Mouse (Mus musculus) limb, embryonic 11.5 days (tissue): ENCODE measurements around the gene Gfod1. TPM values are rescaled to one million over a fixed set of nuclear protein-coding genes. Genes with fewer than 3 reads are reported as not detected.
A peak's percentile ranks its signal among the peaks of the same experiment; 100 is the strongest.

Experiments
- ATAC-seq: fragments of 200-750 bp; cut with Nextera tagmentation; 2 replicates; pipeline ENCODE4 v1.8.0; 2017; ENCODE audit warnings: low read depth; ENCODE audit not compliant: insufficient number of reproducible peaks, low FRiP score, low TSS enrichment
- DNase-seq: peaks from one replicate; pipeline ENCODE4 v3.0.0-alpha.2; 2015; ENCODE audit warnings: low spot score
- H3K27ac ChIP-seq: fragments of 300-500 bp; sonication (generic); replicated peaks from 2 replicates; pipeline ENCODE4 v1.5.1; 2014; ENCODE audit warnings: low read depth, mild to moderate bottlenecking, low read length
- H3K27me3 ChIP-seq: fragments of 300-500 bp; sonication (generic); 2 replicates; pipeline ENCODE4 v1.6.1; 2014; ENCODE audit warnings: mild to moderate bottlenecking, low read length, mixed read lengths; ENCODE audit not compliant: control insufficient read depth, insufficient read depth
- H3K36me3 ChIP-seq: fragments of 300-500 bp; sonication (generic); 2 replicates; pipeline ENCODE4 v1.6.1; 2014; ENCODE audit warnings: mild to moderate bottlenecking, low read length, moderate library complexity, mixed read lengths; ENCODE audit not compliant: control insufficient read depth, insufficient read depth
- H3K4me1 ChIP-seq: fragments of 300-500 bp; sonication (generic); 2 replicates; pipeline ENCODE4 v1.6.1; 2014; ENCODE audit warnings: low read length, mixed read lengths; ENCODE audit not compliant: control insufficient read depth, insufficient read depth
- H3K4me2 ChIP-seq: fragments of 300-500 bp; sonication (generic); 2 replicates; pipeline ENCODE4 v1.6.1; 2014; ENCODE audit warnings: low read depth, mild to moderate bottlenecking, moderate library complexity; ENCODE audit not compliant: severe bottlenecking
- H3K4me3 ChIP-seq: fragments of 300-500 bp; sonication (generic); 2 replicates; pipeline ENCODE4 v1.5.1; 2014; ENCODE audit warnings: low read depth, low read length
- H3K9ac ChIP-seq: fragments of 300-500 bp; sonication (generic); 2 replicates; pipeline ENCODE4 v1.6.1; 2014; ENCODE audit warnings: mild to moderate bottlenecking, low read length
- H3K9me3 ChIP-seq: fragments of 300-500 bp; sonication (generic); 2 replicates; pipeline ENCODE4 v1.6.1; 2016; ENCODE audit warnings: low read length; ENCODE audit not compliant: control insufficient read depth
- WGBS: fragments of 180-500 bp; shearing (Covaris S2); extraction: QIAGEN DNeasy Blood & Tissue Kit; methylation state at CpG from one replicate; pipeline ENCODE4 v1.1.7; 2014; 5-methylcytosine and 5-hydroxymethylcytosine counted together
- polyA plus RNA-seq: library from polyadenylated mRNA; unstranded; fragments of >200 nt; fragmentation: Nextera tagmentation; extraction: Ambion mirVana; gene quantifications from 2 replicates; pipeline ENCODE4 v1.2.1, GENCODE M21; 2014

The Gfod1 gene
- polyA plus RNA-seq, 1 experiment from 2014 or later, result 0.31 TPM

DNA sequence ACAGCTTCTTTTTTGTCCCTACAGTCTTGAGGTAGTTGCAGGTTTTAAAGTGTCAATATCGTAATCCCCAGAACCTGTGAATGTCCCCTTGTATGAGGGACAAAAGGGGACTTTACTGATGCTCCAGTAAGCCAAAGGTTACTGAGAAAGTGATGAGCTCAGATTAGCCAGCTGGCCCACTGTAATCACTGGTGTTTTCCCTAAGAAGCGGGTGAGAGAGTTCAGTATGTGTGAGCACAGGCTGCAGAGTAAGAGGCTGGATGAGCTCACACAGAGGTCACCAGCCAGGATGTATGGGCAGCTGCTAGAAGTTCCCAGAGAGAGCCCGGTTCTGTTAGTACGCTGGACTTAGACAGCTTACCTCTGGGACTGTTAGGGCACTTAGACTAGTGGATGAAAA is 85.7 kb downstream of the Gfod1 start:
- H3K27me3 ChIP-seq, result no peaks in the 10 kb centered on the region
- DNase-seq, result no peak
- H3K9me3 ChIP-seq, result no peaks in the 10 kb centered on the region
- H3K36me3 ChIP-seq, result no peaks in the 10 kb centered on the region
- WGBS, result 80% methylated on average over 4 of the region's 4 CpGs
- H3K9ac ChIP-seq, result no peak overlapping the region
- no peaks in the 10 kb centered on the region for H3K4me1 ChIP-seq
- H3K4me2 ChIP-seq, result no peak overlapping the region
- no peak overlapping the region for H3K27ac ChIP-seq
- H3K4me3 ChIP-seq, result no peak overlapping the region
- ATAC-seq, result no peak

DNA sequence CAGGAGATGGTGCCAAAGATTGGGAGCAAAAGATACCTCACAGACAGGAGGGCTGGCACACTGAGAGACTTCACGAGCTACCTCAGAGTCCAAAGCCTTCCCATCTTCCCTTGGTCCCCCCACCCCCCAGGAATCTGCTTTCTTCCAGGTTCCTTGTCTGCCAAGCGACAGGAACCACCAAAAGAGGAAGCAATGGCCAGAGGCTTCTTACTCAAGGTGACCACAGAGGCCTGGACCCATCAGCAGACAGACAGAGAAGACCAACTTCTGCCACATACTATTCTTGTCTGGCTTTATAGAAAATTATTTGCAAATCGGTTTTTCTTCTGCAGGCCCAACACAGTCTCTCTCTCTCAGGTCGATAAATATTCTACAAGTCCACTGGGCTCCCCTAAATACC is 86.3 kb downstream of the Gfod1 start:
- H3K27me3 ChIP-seq, result no peaks in the 10 kb centered on the region
- no peaks in the 10 kb centered on the region for H3K9me3 ChIP-seq
- ATAC-seq (no peak), DNase-seq (no peak)
- H3K27ac ChIP-seq, result no peak overlapping the region
- 78% methylated on average over 4 of the region's 4 CpGs for WGBS
- no peaks in the 10 kb centered on the region for H3K36me3 ChIP-seq
- H3K4me1 ChIP-seq, result no peaks in the 10 kb centered on the region
- no peak overlapping the region for H3K4me2 ChIP-seq
- no peak overlapping the region for H3K4me3 ChIP-seq
- no peak overlapping the region for H3K9ac ChIP-seq

DNA sequence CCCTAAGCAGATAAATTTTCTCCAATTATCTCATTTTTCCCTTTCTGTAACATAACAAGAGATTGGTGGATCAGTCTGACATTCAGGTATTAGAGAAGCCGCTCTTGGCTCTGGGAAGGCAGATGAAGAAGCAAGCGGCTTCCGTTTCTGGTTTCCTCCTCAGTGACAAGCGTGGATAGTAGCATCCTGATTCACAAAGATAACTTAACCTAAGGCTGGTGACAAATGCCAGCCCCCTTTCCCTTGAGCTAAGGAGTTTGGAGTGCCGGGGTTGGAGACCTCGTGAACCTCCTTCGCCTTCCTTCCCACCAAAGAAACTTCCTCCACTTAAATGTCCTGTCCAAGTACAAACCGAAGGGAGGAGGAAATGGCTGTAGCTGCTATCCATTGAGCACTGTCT is 86.9 kb downstream of the Gfod1 start:
- H3K27ac ChIP-seq, result no peak overlapping the region
- H3K4me1 ChIP-seq, result no peaks in the 10 kb centered on the region
- H3K9me3 ChIP-seq, result no peaks in the 10 kb centered on the region
- H3K27me3 ChIP-seq, result no peaks in the 10 kb centered on the region
- WGBS, result 82% methylated on average over 8 of the region's 8 CpGs
- no peak for ATAC-seq
- no peak overlapping the region for H3K4me3 ChIP-seq
- no peak overlapping the region for H3K9ac ChIP-seq
- no peak for DNase-seq
- no peaks in the 10 kb centered on the region for H3K36me3 ChIP-seq
- H3K4me2 ChIP-seq, result no peak overlapping the region

DNA sequence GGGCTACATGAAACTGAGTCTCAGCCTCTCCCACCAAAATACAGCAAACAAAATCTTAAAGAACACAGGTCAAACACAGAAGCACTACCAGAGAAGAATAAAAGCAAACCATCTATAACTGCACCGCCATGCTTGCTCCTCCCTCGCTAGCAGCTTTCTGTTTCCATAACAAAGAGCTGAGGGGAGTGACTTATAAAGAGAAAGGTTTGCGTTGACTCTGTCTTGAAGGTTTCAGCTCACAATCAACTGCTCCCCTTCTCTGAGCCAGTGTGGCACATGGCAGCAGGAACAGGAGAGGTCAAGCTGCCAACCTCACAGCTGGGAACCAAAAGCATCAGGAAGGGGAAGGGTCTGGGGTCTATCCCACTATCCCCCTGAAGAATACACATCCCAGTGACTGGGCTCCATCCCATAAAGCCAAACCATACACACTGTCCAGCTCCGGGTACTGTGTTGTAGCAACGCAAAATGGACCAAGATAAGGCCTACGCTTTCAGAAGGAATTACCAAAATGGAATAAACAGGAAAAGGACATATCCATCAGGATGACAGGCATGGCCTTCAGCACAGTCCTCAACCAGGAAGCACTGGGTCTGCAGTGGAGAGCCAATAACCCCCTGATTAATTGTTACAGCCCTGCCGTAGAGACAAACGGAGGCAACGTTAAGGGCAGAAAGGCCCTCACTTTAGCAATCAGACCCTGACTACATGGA is 87.8 kb downstream of the Gfod1 start:
- Histone ChIP-seq H3K9ac (no peak overlapping the region), H3K36me3 (no peaks in the 10 kb centered on the region), H3K4me3 (no peak overlapping the region), H3K9me3 (no peaks in the 10 kb centered on the region), H3K4me1 (no peaks in the 10 kb centered on the region), H3K27ac (no peak overlapping the region), H3K4me2 (no peak overlapping the region), H3K27me3 (no peaks in the 10 kb centered on the region)
- WGBS, result 71% methylated on average over 9 of the region's 9 CpGs
- no peak for ATAC-seq
- DNase-seq, result no peak

DNA sequence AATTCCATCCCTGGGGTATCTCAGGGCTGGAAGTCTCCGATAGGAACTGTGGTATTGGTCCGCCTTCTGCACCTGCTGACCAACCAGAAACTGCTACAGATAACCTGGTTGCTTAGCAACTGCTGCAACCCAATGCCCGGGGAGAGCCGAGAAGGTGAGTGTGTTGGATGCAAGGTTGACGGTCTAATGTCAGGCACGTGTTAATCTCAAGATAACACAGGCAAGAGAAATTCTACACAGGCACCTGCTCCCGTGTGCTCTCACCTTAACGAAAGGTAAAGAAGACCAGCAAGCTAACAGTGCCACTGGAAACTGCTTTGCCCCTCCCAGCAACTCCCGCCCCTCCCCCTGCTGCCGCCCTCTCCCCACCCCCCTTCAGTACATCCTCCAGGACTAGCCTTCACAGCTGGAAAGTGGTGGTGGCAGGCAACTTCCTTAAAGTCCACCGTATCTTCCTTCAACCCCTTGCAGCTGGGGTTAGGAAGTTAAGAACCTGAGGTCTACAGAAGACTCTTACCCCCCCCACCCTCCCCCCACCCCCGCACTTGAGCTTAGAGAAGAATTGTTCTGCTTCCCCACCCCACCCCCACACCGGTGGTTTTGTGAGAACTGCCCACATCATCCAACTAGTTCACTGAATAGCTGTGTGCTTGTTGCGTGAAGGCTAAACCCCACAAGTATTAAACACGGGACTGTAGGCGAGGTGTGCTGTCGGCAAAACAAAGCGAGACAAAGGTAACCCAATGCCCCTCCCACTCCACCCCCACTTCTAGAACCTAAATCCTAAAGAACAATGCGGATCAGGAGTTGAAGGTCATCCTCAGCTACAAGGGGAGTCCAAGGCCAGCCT is 88.6 kb downstream of the Gfod1 start:
- no peaks in the 10 kb centered on the region for H3K36me3 ChIP-seq
- 0 out of 2 replicates have a peak overlapping the region, but pooled peaks have one; percentile 5 for H3K4me3 ChIP-seq
- 0 out of 2 replicates have a peak, but pooled peaks cover 2% of the 10 kb centered on the region for H3K4me1 ChIP-seq
- H3K9ac ChIP-seq, result no peak overlapping the region
- 22% methylated on average over 19 of the region's 19 CpGs for WGBS
- no peaks in the 10 kb centered on the region for H3K27me3 ChIP-seq
- no peak overlapping the region for H3K27ac ChIP-seq
- no peaks in the 10 kb centered on the region for H3K9me3 ChIP-seq
- DNase-seq, result no peak
- H3K4me2 ChIP-seq, result peak overlapping the region; percentile 27; the same call in 1 of the 2 replicates
- ATAC-seq, result peak; percentile 54; the same call in 1 of the 2 replicates

DNA sequence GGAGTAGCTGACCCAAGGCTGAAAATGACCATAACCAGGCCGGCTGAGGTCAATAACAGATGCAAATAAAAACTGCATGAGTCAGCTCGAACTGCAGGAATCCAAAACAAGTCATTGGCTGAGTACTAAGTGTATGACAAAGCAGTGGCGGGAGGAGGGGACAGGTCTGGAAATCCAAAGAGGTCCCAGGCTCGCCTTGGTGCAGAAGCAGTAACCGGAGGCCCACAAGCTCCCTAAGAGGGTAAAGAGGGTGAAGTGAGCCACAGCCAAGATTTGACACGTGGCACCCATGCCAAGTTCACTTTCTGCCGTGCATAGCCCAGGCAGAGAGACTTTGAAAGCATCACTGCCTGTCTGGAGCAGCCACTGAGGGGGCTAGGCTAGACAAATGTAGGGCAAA is 91.6 kb downstream of the Gfod1 start:
- H3K4me2 ChIP-seq, result no peak overlapping the region
- no peak overlapping the region for H3K9ac ChIP-seq
- no peaks in the 10 kb centered on the region for H3K9me3 ChIP-seq
- H3K27me3 ChIP-seq, result no peaks in the 10 kb centered on the region
- ATAC-seq (no peak), DNase-seq (no peak)
- H3K27ac ChIP-seq, result no peak overlapping the region
- no peaks in the 10 kb centered on the region for H3K36me3 ChIP-seq
- WGBS, result 54% methylated on average over 7 of the region's 7 CpGs
- peaks cover 6% of the 10 kb centered on the region; the same call in 1 of the 2 replicates for H3K4me1 ChIP-seq
- H3K4me3 ChIP-seq, result no peak overlapping the region

DNA sequence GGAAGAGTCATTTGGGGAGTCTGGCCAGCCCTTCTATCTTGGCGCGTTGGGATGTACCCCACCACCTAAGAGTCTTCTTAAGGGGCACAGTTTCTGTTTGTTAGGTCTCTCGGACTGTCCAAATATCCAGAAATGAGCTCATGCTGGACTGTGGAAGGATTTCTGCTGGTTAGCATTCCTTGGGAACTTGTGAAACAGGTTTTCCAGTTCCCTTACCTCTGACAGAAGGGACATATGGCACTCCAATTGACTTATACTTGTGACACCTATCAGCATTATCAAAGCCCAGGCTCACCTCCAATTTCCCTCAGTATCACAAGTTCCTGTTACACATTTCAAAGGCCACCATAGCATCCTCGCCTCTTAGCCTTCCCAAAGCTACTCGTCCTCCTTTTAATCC is 93.0 kb downstream of the Gfod1 start:
- no peaks in the 10 kb centered on the region for H3K9me3 ChIP-seq
- no peak overlapping the region for H3K4me2 ChIP-seq
- peaks cover 6% of the 10 kb centered on the region; the same call in 1 of the 2 replicates for H3K4me1 ChIP-seq
- no peaks in the 10 kb centered on the region for H3K36me3 ChIP-seq
- H3K27ac ChIP-seq, result no peak overlapping the region
- DNase-seq (no peak), ATAC-seq (no peak)
- H3K4me3 ChIP-seq, result no peak overlapping the region
- no peak overlapping the region for H3K9ac ChIP-seq
- 73% methylated on average over 5 of the region's 5 CpGs for WGBS
- no peaks in the 10 kb centered on the region for H3K27me3 ChIP-seq

DNA sequence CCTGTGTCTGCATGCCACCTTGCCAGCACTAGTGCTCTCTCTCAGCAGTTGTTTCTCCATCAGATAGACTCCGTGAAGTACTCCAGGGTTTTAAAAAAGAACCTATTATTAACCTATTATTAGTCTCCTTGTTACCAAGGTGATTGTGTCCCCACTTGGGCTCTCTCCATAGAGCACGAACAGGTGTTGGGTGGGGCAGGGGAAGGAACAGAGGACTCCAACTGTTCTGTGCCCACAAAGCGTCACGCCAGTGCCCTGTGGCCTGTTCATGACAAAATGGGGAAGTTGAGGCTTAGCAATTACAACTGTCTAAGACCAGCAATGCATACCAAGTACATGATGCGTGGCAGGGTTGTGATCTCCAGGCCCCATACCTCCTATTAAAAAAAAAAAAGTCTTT is 94.4 kb downstream of the Gfod1 start:
- Histone ChIP-seq H3K27me3 (no peaks in the 10 kb centered on the region), H3K4me2 (no peak overlapping the region), H3K9me3 (no peaks in the 10 kb centered on the region), H3K4me1 (peaks cover 6% of the 10 kb centered on the region; the same call in 1 of the 2 replicates), H3K9ac (no peak overlapping the region), H3K27ac (no peak overlapping the region), H3K4me3 (no peak overlapping the region), H3K36me3 (no peaks in the 10 kb centered on the region)
- ATAC-seq, result no peak
- 84% methylated on average over 5 of the region's 5 CpGs for WGBS
- no peak for DNase-seq
